10 mouse cellular contexts compared by ENCODE assay signal in the genomic region with DNA sequence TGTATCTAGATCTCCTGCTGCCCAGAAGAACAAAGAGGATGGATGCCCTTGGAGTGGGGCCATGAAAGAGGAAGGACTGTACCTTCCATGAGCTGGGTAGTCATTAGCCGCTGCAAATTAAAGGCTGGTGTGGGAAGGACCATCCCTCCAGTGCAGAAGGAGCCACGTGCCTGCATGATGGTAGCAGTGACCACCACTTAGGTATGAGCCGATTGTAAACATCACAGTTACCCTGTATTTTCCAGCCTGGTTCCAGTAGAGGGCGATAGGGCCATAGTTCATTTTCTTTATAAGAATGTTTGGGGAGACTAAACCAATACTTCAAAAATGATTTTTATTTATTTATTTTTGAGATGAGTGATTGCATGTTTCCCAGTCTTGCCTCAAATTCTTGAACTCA. TPM values are rescaled to one million over a fixed set of nuclear protein-coding genes. Genes with fewer than 3 reads are reported as not detected.
DNase-seq lines count a peak whose midpoint lies in the region; ATAC-seq and TF ChIP-seq lines count a peak whose summit lies in the region.
"Had no signal": no experiment of that assay in that cellular context is flagged by ENCODE, and none has a peak within 500 bp of the region (broad histone marks: within the 10 kb centered on the region; RNA-seq: fewer than 3 reads in every experiment).

No protein-coding gene starts in this region.

- H3K9me3 ChIP-seq in heart, postnatal 0 days (replicated peaks; ENCODE audit: control insufficient read depth, low read length), result no peaks in the 10 kb centered on the region
- H3K9me3 ChIP-seq in heart, embryonic 11.5 days (replicated peaks; ENCODE audit: control insufficient read depth, low read length), result no peaks in the 10 kb centered on the region
- no peaks in the 10 kb centered on the region for H3K9me3 ChIP-seq in hindbrain, embryonic 16.5 days (ENCODE audit: control insufficient read depth, low read length)
- H3K9me3 ChIP-seq: liver, embryonic 15.5 days had no signal

- H3K4me1 ChIP-seq in heart, postnatal 0 days (ENCODE audit: control insufficient read depth, insufficient read depth), result no peaks in the 10 kb centered on the region
- no peaks in the 10 kb centered on the region for H3K4me1 ChIP-seq in heart, embryonic 11.5 days (ENCODE audit: control insufficient read depth, insufficient read depth, low read length)
- H3K4me1 ChIP-seq in hindbrain, embryonic 16.5 days (ENCODE audit: control insufficient read depth, insufficient read depth, low read depth, low read length), result peaks cover 2% of the 10 kb centered on the region; the same call in 1 of the 2 replicates
- H3K4me1 ChIP-seq: liver, embryonic 15.5 days had no signal

- H3K27me3 ChIP-seq in heart, postnatal 0 days (ENCODE audit: control insufficient read depth, insufficient read depth, low read length), result no peaks in the 10 kb centered on the region
- H3K27me3 ChIP-seq in heart, embryonic 11.5 days (ENCODE audit: control insufficient read depth, insufficient read depth, low read length), result no peaks in the 10 kb centered on the region
- H3K27me3 ChIP-seq in hindbrain, embryonic 16.5 days (replicated peaks; ENCODE audit: control insufficient read depth, insufficient read depth, low read length), result no peaks in the 10 kb centered on the region
- H3K27me3 ChIP-seq: liver, embryonic 15.5 days had no signal

- H3K9ac ChIP-seq in heart, postnatal 0 days (replicated peaks; ENCODE audit: low read depth, low read length), result no peak overlapping the region
- H3K9ac ChIP-seq in heart, embryonic 11.5 days (ENCODE audit: low read depth, low read length), result no peak overlapping the region
- no peak overlapping the region for H3K9ac ChIP-seq in hindbrain, embryonic 16.5 days (ENCODE audit: low read depth, low read length)
- H3K9ac ChIP-seq: liver, embryonic 15.5 days had no signal

- H3K27ac ChIP-seq in heart, postnatal 0 days (ENCODE audit: low read depth), result no peak overlapping the region
- H3K27ac ChIP-seq in heart, embryonic 11.5 days (ENCODE audit: low read depth, low read length), result no peak overlapping the region
- H3K27ac ChIP-seq in hindbrain, embryonic 16.5 days (ENCODE audit: low read depth, low read length), result no peak overlapping the region
- H3K27ac ChIP-seq: liver, embryonic 15.5 days had no signal

- H3K4me2 ChIP-seq in heart, postnatal 0 days (ENCODE audit: low read depth, low read length), result no peak overlapping the region
- H3K4me2 ChIP-seq in heart, embryonic 11.5 days, result no peak overlapping the region
- no peak overlapping the region for H3K4me2 ChIP-seq in hindbrain, embryonic 16.5 days (ENCODE audit: low read length)
- H3K4me2 ChIP-seq: liver, embryonic 15.5 days had no signal

- ATAC-seq in heart, postnatal 0 days (ENCODE audit: insufficient read depth, low read depth), result no peak
- ATAC-seq in heart, embryonic 11.5 days (replicated peaks; ENCODE audit: insufficient number of reproducible peaks, low FRiP score, low TSS enrichment), result no peak
- peak; percentile 48; the same call in 1 of the 2 replicates for ATAC-seq in hindbrain, embryonic 16.5 days

- no peak for DNase-seq in heart, postnatal 0 days (ENCODE audit: low spot score)
- DNase-seq in 3T3-L1 (ENCODE audit: low read depth, low spot score), result peak; percentile 50
- DNase-seq in MN1 (ENCODE audit: low spot score), result peak; percentile 42
- no peak for DNase-seq in urinary bladder, postnatal 10 days (ENCODE audit: low spot score)
- no peak for DNase-seq in kidney, adult 8-10 months
- DNase-seq in urinary bladder, adult 2 months (ENCODE audit: low spot score), result no peak
- DNase-seq: heart, postnatal 36 days had no signal

- H3K4me3 ChIP-seq in heart, postnatal 0 days (ENCODE audit: low read depth, low read length), result no peak overlapping the region
- no peak overlapping the region for H3K4me3 ChIP-seq in heart, embryonic 11.5 days (ENCODE audit: low read depth, low read length)
- no peak overlapping the region for H3K4me3 ChIP-seq in hindbrain, embryonic 16.5 days (ENCODE audit: low read length)
- H3K4me3 ChIP-seq: liver, embryonic 15.5 days had no signal

- TF ChIP-seq EP300 in heart, postnatal 0 days (IDR thresholded peaks at IDR 0.05; ENCODE audit: low read depth), result no peak

- TF ChIP-seq CTCF in heart, postnatal 0 days (IDR thresholded peaks at IDR 0.05; ENCODE audit: low read depth), result peak; percentile 45

- WGBS in heart, postnatal 0 days, result 40% methylated on average over 4 of the region's 4 CpGs
- WGBS in heart, embryonic 11.5 days (ENCODE audit: insufficient replicate concordance), result 58% methylated on average over 4 of the region's 4 CpGs
- WGBS in hindbrain, embryonic 16.5 days, result 23% methylated on average over 4 of the region's 4 CpGs

- H3K36me3 ChIP-seq in heart, postnatal 0 days (replicated peaks; ENCODE audit: control insufficient read depth, insufficient read depth, low read length), result peaks cover 72% of the 10 kb centered on the region
- H3K36me3 ChIP-seq in heart, embryonic 11.5 days (ENCODE audit: control insufficient read depth, insufficient read depth, low read length), result peaks cover 20% of the 10 kb centered on the region
- peaks cover 18% of the 10 kb centered on the region for H3K36me3 ChIP-seq in hindbrain, embryonic 16.5 days (ENCODE audit: control insufficient read depth, insufficient read depth, low read length)

RNA-seq across cellular contexts. Expression of gene Scml4, which starts 27.5 kb away (rescaled TPM):
- 0.19 and 4.9 TPM in 2 replicates for total RNA-seq in heart, postnatal 0 days (2014; rRNA removed; ENCODE audit: low replicate concordance)
- 1.1 and 1.2 TPM in 2 replicates for polyA plus RNA-seq in heart, postnatal 0 days (2015; fragmentation: Nextera tagmentation; extraction: Ambion mirVana)
- polyA plus RNA-seq in heart, embryonic 11.5 days (2014; fragmentation: Nextera tagmentation; extraction: Ambion mirVana), result 0.92 and 1.7 TPM in 2 replicates
- 9.1 and 11.6 TPM in 2 replicates for polyA plus RNA-seq in hindbrain, embryonic 16.5 days (2015; fragmentation: Nextera tagmentation; extraction: Ambion mirVana)
- 0.73 and 1.1 TPM in 2 replicates for polyA plus RNA-seq in urinary bladder, adult 2 months (2012; rRNA removed)

Comparison
In these comparisons a context has a peak if more than half of its experiments do, and no peak if none do; other contexts are left out.
1. DNase-seq: peak in 3T3-L1 (single experiment) and MN1 (single experiment); none in heart, postnatal 0 days (single experiment), urinary bladder, postnatal 10 days (single experiment), kidney, adult 8-10 months (0 of 2) and urinary bladder, adult 2 months (single experiment).